Mouse (Mus musculus) MN1 (cell line): Measurements from ENCODE around the gene Usp17lb.
"Not testable (repeated sequence)": the region's sequence is repeated elsewhere in the genome, so short reads cannot be mapped to it uniquely, and the experiment has no call there.

Experiments
- DNase-seq: peaks from one replicate; pipeline ENCODE4 v3.0.0-alpha.2; 2016; ENCODE audit warnings: low spot score

Gene Usp17lb

GRCm38 (mm10) chr7:104842503-104842902, at the start of gene Usp17lb:
TSS of gene Usp17lb (minus strand) at chr7:104842603.
- DNase-seq = no peak

DNA sequence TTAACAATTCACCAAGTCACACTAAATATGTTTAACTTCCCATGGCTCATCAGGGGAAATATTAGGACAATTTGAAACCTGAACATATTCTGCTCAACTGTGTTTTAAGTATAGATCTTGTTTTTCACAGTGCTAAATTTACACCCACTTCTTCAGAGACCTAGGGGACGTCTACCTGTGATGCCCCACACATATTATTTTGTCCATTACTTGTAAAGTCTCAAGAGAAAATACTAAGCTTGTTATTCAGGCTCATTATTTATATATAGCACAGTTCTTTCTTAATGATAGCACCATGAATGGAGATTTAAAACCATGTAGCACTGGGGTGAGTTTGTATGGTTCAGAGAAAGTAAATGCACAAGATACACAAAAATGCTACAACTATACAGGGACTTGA, 35.3 kb upstream of the Usp17lb start, which contains the start of gene Olfr665:
Gene Olfr665, plus strand, starts transcription at position 301 of the 400 bp plus-strand sequence.
- no peak for DNase-seq

DNA sequence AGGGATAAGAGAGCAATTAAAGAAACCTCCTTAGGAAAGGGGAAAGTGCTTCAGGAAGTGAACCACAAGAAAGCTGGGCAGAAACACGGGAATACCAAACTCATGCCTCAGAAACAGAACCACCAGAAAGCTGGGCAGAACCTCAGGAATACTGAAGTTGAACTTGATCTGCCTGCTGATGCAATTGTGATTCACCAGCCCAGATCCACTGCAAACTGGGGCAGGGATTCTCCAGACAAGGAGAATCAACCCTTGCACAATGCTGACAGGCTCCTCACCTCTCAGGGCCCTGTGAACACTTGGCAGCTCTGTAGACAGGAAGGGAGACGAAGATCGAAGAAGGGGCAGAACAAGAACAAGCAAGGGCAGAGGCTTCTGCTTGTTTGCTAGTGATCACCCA, 19.0 kb upstream of the Usp17lb start:
- DNase-seq = no peak

GRCm38 (mm10) chr7:104857683-104858082, 15.3 kb upstream of the Usp17lb start:
- no peak for DNase-seq

DNA sequence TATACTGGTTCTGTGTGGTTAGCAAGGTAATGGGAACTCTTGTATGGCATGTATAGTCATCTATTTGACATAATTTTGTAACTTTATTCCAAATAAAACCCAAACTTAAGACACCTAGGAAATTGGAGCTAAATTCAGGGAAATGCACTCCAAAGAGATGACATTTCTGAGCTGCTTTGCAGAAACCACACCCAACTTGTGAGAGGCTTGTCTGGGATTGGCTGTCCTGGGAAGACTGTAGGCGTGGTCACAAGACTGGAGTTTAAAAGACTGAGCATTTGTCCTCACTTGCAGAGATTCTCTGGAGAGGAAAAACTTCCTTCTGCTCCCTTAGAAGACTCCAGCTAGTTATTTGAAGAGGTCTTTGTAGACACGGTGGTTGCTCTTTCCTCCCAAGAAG, 14.3 kb upstream of the Usp17lb start, which contains the start of gene Usp17la:
Gene Usp17la, plus strand, starts transcription at position 301 of the 400 bp plus-strand sequence.
- DNase-seq = not testable (repeated sequence)

GRCm38 (mm10) chr7:104855248-104855750, 12.9 kb upstream of the Usp17lb start:
- no peak for DNase-seq

DNA sequence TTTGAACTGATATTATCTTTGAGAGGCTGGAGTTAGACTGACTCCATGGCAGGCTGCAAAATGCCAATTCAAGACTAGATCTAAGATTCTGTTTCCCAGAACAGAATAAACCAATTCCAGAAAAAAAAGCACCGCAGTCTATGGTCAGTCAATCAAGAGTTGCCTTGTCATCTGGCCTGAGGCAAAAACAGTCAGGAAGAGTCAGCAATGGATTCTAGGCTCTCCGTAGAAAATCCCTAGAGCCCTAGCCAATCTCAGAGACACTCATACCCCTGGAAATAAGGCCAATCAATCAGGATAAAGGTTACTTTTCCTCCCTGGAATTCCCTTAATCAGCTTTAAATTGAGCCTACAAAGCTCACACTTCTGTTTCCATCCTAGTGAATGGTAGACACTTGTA, 9.1 kb upstream of the Usp17lb start:
- not testable (repeated sequence) for DNase-seq

GRCm38 (mm10) chr7:104843731-104844287, 1.4 kb upstream of the Usp17lb start:
- DNase-seq = no peak

- DNase-seq = not testable (repeated sequence)
Observed at GRCm38 (mm10) chr7:104810335-104810734, 32.1 kb downstream of the Usp17lb start.

- DNase-seq = no peak
Observed at GRCm38 (mm10) chr7:104790796-104791195, 51.6 kb downstream of the Usp17lb start.
